Mouse (Mus musculus): ENCODE measurements at regions not wholly inside any gene's neighbourhood (a gene's known extent, or its start where the extent isn't known, plus 50 kb on each side); places are given as distances from the start of the nearest gene placed in this dataset.

- TF ChIP-seq POLR2A (IDR thresholded peaks at IDR 0.05; ENCODE audit: insufficient read depth, low read depth, low read length) = no peak
- TF ChIP-seq CTCF (IDR thresholded peaks at IDR 0.05; ENCODE audit: insufficient read depth, low read depth, low read length) = no peak
These were observed 490.7 kb downstream of the Adam3 start for GRCm38 (mm10) chr8:24234981-24235380.
